Mouse (Mus musculus): ENCODE results near the gene Gpr142. TPM values are rescaled to one million over a fixed set of nuclear protein-coding genes. Genes with fewer than 3 reads are reported as not detected.
A peak's percentile ranks its signal among the peaks of the same experiment; 100 is the strongest.

Gpr142 gene
- polyA plus RNA-seq, 1 experiment from 2014 or later, result 0.12 TPM

DNA sequence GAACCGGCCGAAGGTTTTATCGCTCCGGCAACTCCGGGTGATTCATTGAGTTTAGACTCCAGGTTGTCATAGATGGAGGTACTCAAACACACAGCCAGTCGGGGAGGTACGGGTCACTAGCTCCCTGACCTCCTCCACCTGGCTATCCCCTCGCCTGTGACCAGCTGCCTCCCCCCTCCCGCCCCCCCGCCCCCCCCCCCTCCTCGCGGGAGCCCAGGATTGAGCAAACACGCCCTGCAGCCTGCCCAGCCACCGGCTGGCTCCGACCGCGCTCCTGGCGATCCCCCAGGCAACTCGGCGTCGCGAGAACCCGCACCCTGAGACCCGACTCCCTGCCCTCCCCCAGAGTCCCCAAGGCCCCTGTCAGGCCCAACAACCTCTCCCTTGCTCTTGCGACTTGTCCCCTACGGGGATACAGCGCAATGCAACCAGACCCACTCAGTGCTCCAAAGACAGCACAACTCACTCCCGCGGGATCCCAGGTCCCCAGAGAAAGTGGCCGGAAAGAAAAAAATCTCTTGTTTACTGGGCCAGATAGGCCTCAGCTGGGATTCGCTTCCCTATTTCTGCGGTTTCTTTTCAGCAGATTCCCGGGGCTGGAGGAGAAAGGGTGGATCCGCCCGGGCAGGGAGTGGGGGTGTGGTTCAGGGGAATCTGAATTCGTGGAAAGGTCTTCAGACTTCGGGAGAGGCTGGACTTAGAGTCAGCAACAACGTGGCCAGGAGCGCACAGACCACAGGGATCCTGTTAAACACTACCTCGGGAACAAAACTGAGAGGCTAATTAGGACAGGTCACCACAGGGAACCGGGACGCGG, 51.9 kb downstream of the Gpr142 start, which contains the start of gene Gprc5c:
TSS of gene Gprc5c (plus strand) at position 701 of the 817 bp plus-strand sequence.
- no peak for TF ChIP-seq CTCF (IDR thresholded peaks at IDR 0.05)
- ChIA-PET CTCF (interaction anchor here (1.0 to 1.8 kb wide), 2 partner anchors 15 to 30 kb away, joined by 3 to 4 read pairs; no protein-coding TSS in a partner anchor), POLR2A (interaction anchor here (0.7 to 6.6 kb wide), 8 partner anchors 11 to 44 kb away, joined by 3 to 64 read pairs (median 7); no protein-coding TSS in a partner anchor)
- ATAC-seq, result peak; percentile 78
- in situ Hi-C loops (cut with MboI; ENCODE audit: low pct_unique_long_range_greater_than_20kb), result loop anchor here (5.0 kb wide), 1 partner anchor 33 kb away; no protein-coding TSS in a partner anchor
- peak; percentile 68 for DNase-seq (ENCODE audit: low read depth, low spot score)
- H3K27me3 ChIP-seq, result no peaks in the 10 kb centered on the region

- TF ChIP-seq CTCF (IDR thresholded peaks at IDR 0.05), result no peak
- in situ Hi-C loops (cut with MboI; ENCODE audit: low pct_unique_long_range_greater_than_20kb), result loop anchor here (5.0 kb wide), 1 partner anchor 34 kb away; no protein-coding TSS in a partner anchor
- no peak for DNase-seq (ENCODE audit: low read depth, low spot score)
- POLR2A ChIA-PET, result interaction anchor here (1.2 to 6.6 kb wide), 9 partner anchors 11 to 32 kb away, joined by 4 to 64 read pairs (median 6); no protein-coding TSS in a partner anchor
- ATAC-seq, result peak; percentile 1
- CTCF ChIA-PET, result no interaction called here
- H3K27me3 ChIP-seq, result no peaks in the 10 kb centered on the region
Measured at GRCm38 (mm10) chr11:114851269-114851607, 52.5 kb downstream of the Gpr142 start.

DNA sequence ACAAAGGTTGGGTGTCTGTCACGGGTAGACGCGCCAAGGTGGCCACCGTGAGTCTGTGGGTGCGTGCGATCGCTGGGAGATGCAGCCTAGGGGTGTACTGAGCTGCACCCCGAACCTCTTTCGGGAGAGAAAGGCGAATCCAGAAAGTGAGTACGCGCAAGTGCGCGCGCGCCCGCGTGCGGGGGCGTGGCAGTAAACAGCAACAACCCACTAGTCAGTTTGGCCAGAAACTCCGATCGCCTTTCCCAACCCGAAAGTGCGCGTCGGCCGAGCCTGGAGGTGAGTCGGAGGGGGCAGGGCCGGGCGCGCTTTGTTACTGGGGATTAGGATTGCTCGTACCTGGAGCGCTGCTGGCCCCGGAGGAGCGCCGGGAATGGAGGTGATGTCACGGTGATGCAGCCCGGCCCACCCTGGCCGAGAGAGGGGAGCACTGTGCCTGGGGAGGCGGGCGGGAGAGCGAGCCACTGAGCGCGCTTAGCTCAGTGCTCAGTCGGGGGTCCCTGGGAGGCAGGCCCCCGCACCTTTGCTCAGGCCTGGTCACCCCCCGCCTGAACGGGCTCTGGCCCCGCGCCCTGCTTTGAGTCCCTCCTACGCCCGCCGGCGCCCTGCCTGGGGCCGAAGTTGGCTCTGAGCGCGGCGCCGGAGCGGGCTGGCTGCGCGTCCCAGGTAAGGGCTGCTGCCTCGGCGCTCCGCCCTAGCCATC, 53.0 kb downstream of the Gpr142 start:
- DNase-seq (ENCODE audit: low read depth, low spot score) (no peak), ATAC-seq (peak; percentile 14)
- POLR2A ChIA-PET, result interaction anchor here (0.8 to 6.6 kb wide), 12 partner anchors 10 to 126 kb away, joined by 3 to 64 read pairs (median 4); no protein-coding TSS in a partner anchor
- H3K27me3 ChIP-seq, result no peaks in the 10 kb centered on the region
- CTCF ChIA-PET, result no interaction called here
- in situ Hi-C loops (cut with MboI; ENCODE audit: low pct_unique_long_range_greater_than_20kb), result loop anchor here (5.0 kb wide), 1 partner anchor 34 kb away; no protein-coding TSS in a partner anchor
- no peak for TF ChIP-seq CTCF (IDR thresholded peaks at IDR 0.05)

DNA sequence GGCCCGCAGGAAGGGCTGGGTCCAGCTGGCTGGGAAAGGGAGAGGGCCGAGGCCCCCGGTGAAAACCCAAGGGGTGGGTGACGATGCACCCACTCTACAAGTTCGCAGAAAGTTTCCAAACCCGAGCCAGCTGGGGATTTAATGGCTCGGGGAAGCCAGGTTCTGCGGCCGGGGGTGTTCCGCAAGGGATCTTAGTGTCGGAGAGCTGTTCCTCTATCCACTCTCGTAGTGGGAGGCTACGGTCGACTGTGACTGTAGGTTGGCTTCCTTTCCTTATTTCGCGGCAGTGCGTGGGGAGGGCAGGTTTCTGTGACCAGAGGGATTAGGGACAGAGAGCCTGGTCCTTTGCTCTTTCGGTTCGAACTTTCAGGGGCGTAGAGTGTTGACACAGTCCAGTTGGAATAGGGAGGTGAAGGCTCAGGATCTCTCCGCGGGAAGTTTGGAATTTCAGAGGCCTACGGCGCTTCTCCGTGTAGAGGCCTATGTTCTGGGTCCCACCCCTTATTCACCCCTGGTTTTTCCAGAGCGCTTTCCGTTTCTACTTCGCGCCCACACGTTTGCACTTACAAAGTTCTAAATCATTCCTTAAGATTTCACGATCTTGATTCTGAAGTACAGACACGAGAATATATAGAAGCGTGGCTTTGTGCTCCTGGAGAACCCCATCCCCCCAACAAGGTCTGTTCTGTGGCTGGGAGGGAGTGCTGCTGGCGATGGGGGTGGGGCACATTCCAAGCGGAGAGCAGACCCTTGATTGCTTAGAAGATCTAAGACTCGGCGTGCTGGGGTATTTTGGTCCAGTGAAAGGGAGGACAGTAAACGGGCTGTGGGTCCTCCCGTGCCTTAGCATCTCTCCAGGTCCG, 53.8 kb downstream of the Gpr142 start:
- ChIA-PET POLR2A (interaction anchor here (0.7 to 6.6 kb wide), 12 partner anchors 10 to 127 kb away, joined by 3 to 64 read pairs (median 4); no protein-coding TSS in a partner anchor), CTCF (interaction anchor here (1.1 kb wide), 1 partner anchor 33 kb away, joined by 3 read pairs; no protein-coding TSS in a partner anchor)
- in situ Hi-C loops (cut with MboI; ENCODE audit: low pct_unique_long_range_greater_than_20kb), result loop anchor here (5.0 kb wide), 1 partner anchor 35 kb away; no protein-coding TSS in a partner anchor
- ATAC-seq (no peak), DNase-seq (ENCODE audit: low read depth, low spot score) (no peak)
- no peaks in the 10 kb centered on the region for H3K27me3 ChIP-seq
- TF ChIP-seq CTCF (IDR thresholded peaks at IDR 0.05), result no peak

DNA sequence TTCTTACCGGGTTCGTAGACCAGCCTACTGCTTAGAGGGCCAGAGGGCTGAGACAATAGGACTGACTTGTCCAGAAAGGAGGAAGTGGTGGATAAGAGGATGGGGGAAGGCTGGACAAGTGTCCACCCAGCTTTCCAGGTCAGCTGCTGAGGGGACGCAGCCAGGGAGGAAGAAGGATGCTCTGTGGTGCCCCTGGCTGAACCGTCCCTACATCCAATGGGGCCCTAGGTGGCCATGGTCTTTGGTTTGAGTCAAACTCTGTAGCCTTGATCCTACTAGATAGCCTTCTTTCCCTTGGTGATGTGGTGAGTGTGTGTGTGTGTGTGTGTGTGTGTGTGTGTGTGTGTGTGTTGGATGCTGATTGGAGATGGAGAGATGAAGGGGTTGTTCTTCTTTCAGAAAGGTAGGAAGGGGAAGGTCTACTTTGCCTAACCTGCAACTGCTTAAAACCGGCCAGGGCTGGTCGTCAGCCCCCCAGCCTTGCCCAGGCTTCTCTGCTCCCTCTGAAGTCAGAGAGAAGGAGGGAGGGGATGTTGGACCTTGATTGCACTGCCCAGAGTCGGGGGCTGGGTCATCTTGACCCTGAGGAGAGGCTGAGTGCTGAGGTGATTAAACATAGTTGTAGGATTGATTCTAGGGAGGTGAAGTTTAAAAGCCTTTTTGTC, 54.6 kb downstream of the Gpr142 start:
- CTCF ChIA-PET, result interaction anchor here (1.1 kb wide), 2 partner anchors 10 to 34 kb away, joined by 3 read pairs; no protein-coding TSS in a partner anchor

DNA sequence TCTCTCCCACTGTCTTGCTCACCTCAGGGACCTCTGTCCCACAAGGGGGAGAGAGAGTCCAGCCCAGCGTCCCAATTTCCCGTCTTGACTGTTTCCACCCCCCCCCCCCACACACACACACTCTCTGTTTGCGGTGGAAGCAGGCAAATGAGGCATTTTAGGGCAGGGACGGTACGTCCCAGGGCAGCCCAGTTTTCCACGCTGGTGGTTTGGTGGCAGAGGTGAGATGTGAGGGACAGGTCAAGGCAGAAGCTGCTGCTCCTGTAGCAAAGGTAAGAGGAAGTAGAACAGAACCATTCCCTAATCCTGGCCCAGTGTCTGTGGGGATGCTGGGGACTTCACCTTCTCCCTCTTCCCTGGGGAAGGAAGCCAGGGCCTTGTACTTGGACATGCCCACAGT, 55.9 kb downstream of the Gpr142 start:
- ChIA-PET POLR2A (interaction anchor here (0.7 to 1.4 kb wide), 2 partner anchors 12 to 13 kb away, joined by 3 to 6 read pairs; no protein-coding TSS in a partner anchor), CTCF (interaction anchor here (1.2 to 1.4 kb wide), 2 partner anchors 12 to 21 kb away, joined by 3 to 4 read pairs; no protein-coding TSS in a partner anchor)
- no peaks in the 10 kb centered on the region for H3K27me3 ChIP-seq
- no peak for ATAC-seq
- no peak for DNase-seq (ENCODE audit: low read depth, low spot score)
- in situ Hi-C loops (cut with MboI; ENCODE audit: low pct_unique_long_range_greater_than_20kb), result loop anchor here (5.0 kb wide), 1 partner anchor 37 kb away; no protein-coding TSS in a partner anchor
- TF ChIP-seq CTCF (IDR thresholded peaks at IDR 0.05), result no peak

More for the DNA sequence above, 54.6 kb downstream of the Gpr142 start:
- POLR2A ChIA-PET, result interaction anchor here (0.7 to 6.6 kb wide), 6 partner anchors 11 to 39 kb away, joined by 3 to 64 read pairs (median 4); no protein-coding TSS in a partner anchor
- in situ Hi-C loops (cut with MboI; ENCODE audit: low pct_unique_long_range_greater_than_20kb), result loop anchor here (5.0 kb wide), 1 partner anchor 36 kb away; no protein-coding TSS in a partner anchor
- no peak for TF ChIP-seq CTCF (IDR thresholded peaks at IDR 0.05)
- ATAC-seq (no peak), DNase-seq (ENCODE audit: low read depth, low spot score) (no peak)
- H3K27me3 ChIP-seq, result no peaks in the 10 kb centered on the region

GRCm38 (mm10) chr11:114856125-114856524, 57.4 kb downstream of the Gpr142 start:
- ChIA-PET POLR2A (no interaction called here), CTCF (interaction anchor here (2.4 kb wide), 1 partner anchor 11 kb away, joined by 11 read pairs; no protein-coding TSS in a partner anchor)
- in situ Hi-C loops (cut with MboI; ENCODE audit: low pct_unique_long_range_greater_than_20kb), result no loop called here

More at GRCm38 (mm10) chr11:114856125-114856524, 57.4 kb downstream of the Gpr142 start:
- ATAC-seq (no peak), DNase-seq (ENCODE audit: low read depth, low spot score) (no peak)
- H3K27me3 ChIP-seq, result no peaks in the 10 kb centered on the region
- no peak for TF ChIP-seq CTCF (IDR thresholded peaks at IDR 0.05)

Other genes starting within 250 kb of the Gpr142 start
- gene Rpl38, start 130.4 kb upstream of the Gpr142 start, polyA plus RNA-seq (2021), result 666 TPM
- 22.1 TPM for gene Ttyh2, start 123.5 kb upstream of the Gpr142 start, polyA plus RNA-seq (2021)
- gene Dnaic2, start 71.5 kb upstream of the Gpr142 start, polyA plus RNA-seq (2021), result 0.27 TPM
- gene Kif19a, start 33.5 kb upstream of the Gpr142 start, polyA plus RNA-seq (2021), result 0.49 TPM
- gene Btbd17, start 3.0 kb upstream of the Gpr142 start, polyA plus RNA-seq (2021), result 0.45 TPM
- gene Gprc5c, start 52.2 kb downstream of the Gpr142 start, polyA plus RNA-seq (2021), result 234 TPM
- gene Cd300a, start 91.1 kb downstream of the Gpr142 start, polyA plus RNA-seq (2021), result 0.78 TPM
- 0.03 TPM for gene Cd300lb, start 135.5 kb downstream of the Gpr142 start, polyA plus RNA-seq (2021)
- not detected for gene Cd300c, start 170.2 kb downstream of the Gpr142 start, polyA plus RNA-seq (2021)
- gene Cd300ld, start 191.0 kb downstream of the Gpr142 start, polyA plus RNA-seq (2021), result 0.08 TPM
- 0.14 TPM for gene Cd300c2, start 203.0 kb downstream of the Gpr142 start, polyA plus RNA-seq (2021)
- gene Cd300ld2, start 217.3 kb downstream of the Gpr142 start, polyA plus RNA-seq (2021), result not detected
- not detected for gene Cd300ld4, start 228.1 kb downstream of the Gpr142 start, polyA plus RNA-seq (2021)
- gene Cd300ld5, start 238.8 kb downstream of the Gpr142 start, polyA plus RNA-seq (2021), result not detected
- not detected for gene Cd300ld3, start 249.5 kb downstream of the Gpr142 start, polyA plus RNA-seq (2021)